Mouse (Mus musculus): ENCODE measurements at regions not wholly inside any gene's neighbourhood (a gene's known extent, or its start where the extent isn't known, plus 50 kb on each side); places are given as distances from the start of the nearest gene placed in this dataset.

DNA sequence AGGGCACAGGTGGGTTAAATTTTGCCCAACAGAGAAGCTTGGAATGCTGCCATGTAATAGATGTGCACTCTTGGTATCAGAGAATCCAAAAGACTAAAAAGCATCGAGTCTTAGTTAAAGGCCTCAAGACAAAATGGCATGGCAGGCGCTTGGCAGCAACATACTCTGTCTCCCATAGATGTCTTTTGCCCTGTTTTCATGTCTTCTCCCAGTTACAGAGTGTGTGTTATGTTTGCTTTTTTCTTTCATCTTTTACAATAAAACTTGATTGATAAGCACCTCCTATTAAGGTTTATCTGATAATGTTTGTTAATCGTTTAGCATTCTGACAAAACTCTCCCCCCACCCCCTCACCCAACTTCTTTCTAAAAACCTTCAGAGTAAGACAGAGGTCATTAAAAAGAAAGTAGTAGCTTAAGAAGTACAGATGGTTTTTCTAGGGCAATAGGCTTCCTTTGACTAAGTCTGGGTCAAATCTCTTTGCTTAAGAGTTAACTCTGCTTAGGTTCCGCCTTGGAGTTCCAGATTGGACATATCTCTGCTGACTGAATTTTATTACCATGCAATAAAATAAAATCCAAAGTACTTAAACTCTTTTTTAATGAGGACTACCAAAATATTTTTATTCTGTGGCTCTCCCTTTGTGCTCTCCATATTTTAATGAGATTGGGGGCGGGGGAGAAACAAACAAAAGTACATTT, 252.9 kb upstream of the Zeb2 start:
- Histone ChIP-seq H3K4me3 (replicated peaks; ENCODE audit: insufficient read depth, low read depth, low read length) (no peak overlapping the region), H3K27ac (ENCODE audit: insufficient read depth, low read length) (no peak overlapping the region), H3K4me1 (ENCODE audit: control insufficient read depth, insufficient read depth, low read length) (no peaks in the 10 kb centered on the region), H3K27me3 (ENCODE audit: control insufficient read depth, insufficient read depth, low read length) (no peaks in the 10 kb centered on the region)
- TF ChIP-seq POLR2A (IDR thresholded peaks at IDR 0.05; ENCODE audit: borderline replicate concordance, insufficient read depth, low read length) = no peak
- no peak for TF ChIP-seq CTCF (IDR thresholded peaks at IDR 0.05; ENCODE audit: borderline replicate concordance, insufficient read depth, low read depth, low read length)
- 76% methylated on average over 5 of the region's 5 CpGs for WGBS
- no peak for DNase-seq

DNA sequence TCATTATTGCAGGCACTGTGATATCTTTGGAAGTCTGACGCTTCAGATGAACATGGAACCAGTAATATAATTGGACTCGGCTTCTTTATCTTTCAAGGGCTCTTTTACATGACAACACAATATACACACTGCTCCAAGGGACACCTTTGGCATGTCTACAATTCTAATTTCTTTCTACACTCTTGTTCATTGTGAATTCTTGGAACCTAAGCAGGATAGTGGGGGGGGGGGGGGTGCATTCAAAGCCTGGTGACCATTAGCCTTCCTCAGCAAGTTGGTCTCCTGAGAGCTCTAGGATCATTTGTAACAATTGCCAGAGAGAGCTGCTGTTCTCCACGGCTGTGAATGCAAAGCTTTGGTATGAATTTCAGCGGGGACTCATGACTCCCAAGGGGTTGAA, 252.2 kb upstream of the Zeb2 start:
- Histone ChIP-seq H3K4me1 (ENCODE audit: control insufficient read depth, insufficient read depth, low read length) (no peaks in the 10 kb centered on the region), H3K27me3 (ENCODE audit: control insufficient read depth, insufficient read depth, low read length) (no peaks in the 10 kb centered on the region), H3K27ac (ENCODE audit: insufficient read depth, low read length) (no peak overlapping the region), H3K4me3 (replicated peaks; ENCODE audit: insufficient read depth, low read depth, low read length) (no peak overlapping the region)
- no peak for DNase-seq
- TF ChIP-seq POLR2A (IDR thresholded peaks at IDR 0.05; ENCODE audit: borderline replicate concordance, insufficient read depth, low read length) = no peak
- TF ChIP-seq CTCF (IDR thresholded peaks at IDR 0.05; ENCODE audit: borderline replicate concordance, insufficient read depth, low read depth, low read length) = no peak
- 54% methylated on average over 4 of the region's 4 CpGs for WGBS

DNA sequence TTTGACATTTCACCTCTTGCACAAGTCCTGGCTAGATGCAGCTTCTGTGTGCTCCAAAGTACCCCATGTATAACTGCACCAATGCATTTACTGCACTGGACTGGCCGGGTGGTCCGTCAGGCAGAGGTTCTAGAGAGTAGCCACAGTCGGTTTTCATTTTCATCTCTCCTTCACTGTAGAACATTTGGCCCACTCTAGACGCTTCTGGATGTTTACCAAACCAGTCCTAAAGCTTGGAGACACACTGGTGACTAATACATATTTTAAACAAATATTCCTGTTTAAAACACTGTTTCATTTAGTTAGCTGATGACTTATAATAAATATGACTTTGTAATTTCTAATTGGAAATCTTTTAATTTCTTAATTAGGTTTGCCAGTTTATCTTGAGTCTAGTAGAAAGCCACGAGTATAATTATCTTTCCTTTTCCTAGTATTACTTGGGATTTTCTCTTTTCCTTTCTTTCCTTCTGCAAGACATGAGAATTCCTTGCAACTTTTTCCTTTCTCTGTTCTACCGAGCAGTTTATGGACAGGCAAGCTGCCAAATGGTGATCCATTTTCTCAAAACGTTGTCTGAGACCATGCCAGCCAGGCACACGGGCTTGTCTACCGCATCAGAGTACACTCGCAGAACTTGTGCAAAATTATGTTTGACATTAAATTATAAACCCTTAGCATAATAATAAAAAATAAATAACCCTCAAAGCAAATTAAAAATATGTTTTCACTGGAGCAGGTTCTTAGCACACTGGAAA, 250.4 kb upstream of the Zeb2 start:
- TF ChIP-seq CTCF (IDR thresholded peaks at IDR 0.05; ENCODE audit: borderline replicate concordance, insufficient read depth, low read depth, low read length) (no peak), POLR2A (IDR thresholded peaks at IDR 0.05; ENCODE audit: borderline replicate concordance, insufficient read depth, low read length) (no peak)
- H3K27me3 ChIP-seq (ENCODE audit: control insufficient read depth, insufficient read depth, low read length) = no peaks in the 10 kb centered on the region
- H3K4me1 ChIP-seq (ENCODE audit: control insufficient read depth, insufficient read depth, low read length) = no peaks in the 10 kb centered on the region
- no peak overlapping the region for H3K4me3 ChIP-seq (replicated peaks; ENCODE audit: insufficient read depth, low read depth, low read length)
- H3K27ac ChIP-seq (ENCODE audit: insufficient read depth, low read length) = no peak overlapping the region
- WGBS = 30% methylated on average over 10 of the region's 10 CpGs
- no peak for DNase-seq

DNA sequence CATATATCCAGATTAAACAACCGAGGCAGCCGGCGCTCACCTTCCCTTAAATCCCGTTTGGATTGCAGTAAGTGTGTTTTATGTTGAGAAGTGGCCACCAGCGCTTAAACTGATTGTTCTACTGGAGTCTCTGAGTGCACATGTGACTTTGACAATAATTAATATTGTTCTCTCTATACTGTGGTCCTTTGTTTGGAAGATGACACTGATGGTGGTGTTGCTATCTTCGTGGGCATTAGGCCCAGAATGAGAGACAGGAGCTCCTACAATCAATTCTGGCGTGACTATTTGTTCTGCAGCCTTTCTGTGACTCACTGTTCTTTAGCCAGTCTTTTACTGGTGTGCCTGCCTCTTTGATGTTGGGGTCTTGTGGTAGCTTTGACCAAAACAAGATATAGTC, 240.1 kb upstream of the Zeb2 start:
- DNase-seq = peak in 1 of 2 experiments; percentile 9
- WGBS = 82% methylated on average over 7 of the region's 7 CpGs
- no peak overlapping the region for H3K4me3 ChIP-seq (replicated peaks; ENCODE audit: insufficient read depth, low read depth, low read length)
- no peaks in the 10 kb centered on the region for H3K27me3 ChIP-seq (ENCODE audit: control insufficient read depth, insufficient read depth, low read length)
- H3K27ac ChIP-seq (ENCODE audit: insufficient read depth, low read length) = no peak overlapping the region
- no peak for TF ChIP-seq POLR2A (IDR thresholded peaks at IDR 0.05; ENCODE audit: borderline replicate concordance, insufficient read depth, low read length)
- TF ChIP-seq CTCF (IDR thresholded peaks at IDR 0.05; ENCODE audit: borderline replicate concordance, insufficient read depth, low read depth, low read length) = no peak
- no peaks in the 10 kb centered on the region for H3K4me1 ChIP-seq (ENCODE audit: control insufficient read depth, insufficient read depth, low read length)

DNA sequence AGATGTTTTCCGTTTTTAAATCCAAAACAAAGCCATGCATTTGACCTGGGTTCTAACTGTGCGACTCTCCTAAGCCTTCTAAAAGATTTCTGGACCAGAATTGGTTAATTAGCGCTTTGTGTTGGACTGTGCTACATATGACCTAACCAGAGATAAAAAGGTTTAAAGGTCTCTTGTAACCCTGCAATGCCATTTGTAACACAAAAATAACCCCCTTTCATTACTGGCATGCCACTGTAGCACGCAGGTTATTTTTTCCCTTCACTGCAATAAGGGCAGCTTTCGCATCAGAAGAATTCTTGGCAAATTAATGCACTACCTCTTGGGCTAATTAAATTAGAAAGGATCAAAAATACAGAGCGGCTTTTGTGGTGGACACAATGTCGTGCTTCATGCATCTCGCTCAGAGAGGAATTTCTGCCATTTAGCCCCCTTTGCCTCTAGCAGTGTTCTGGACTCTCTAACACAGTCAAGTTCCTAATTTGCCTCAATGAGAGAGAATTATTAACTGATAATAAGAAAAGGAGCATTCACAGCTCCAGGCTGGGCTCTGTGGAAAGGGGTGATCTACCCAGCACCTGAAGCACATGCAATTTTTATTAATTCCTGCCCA, 239.5 kb upstream of the Zeb2 start:
- no peak for DNase-seq
- Histone ChIP-seq H3K4me3 (replicated peaks; ENCODE audit: insufficient read depth, low read depth, low read length) (no peak overlapping the region), H3K27ac (ENCODE audit: insufficient read depth, low read length) (no peak overlapping the region), H3K27me3 (ENCODE audit: control insufficient read depth, insufficient read depth, low read length) (no peaks in the 10 kb centered on the region), H3K4me1 (ENCODE audit: control insufficient read depth, insufficient read depth, low read length) (no peaks in the 10 kb centered on the region)
- 55% methylated on average over 8 of the region's 8 CpGs for WGBS
- no peak for TF ChIP-seq POLR2A (IDR thresholded peaks at IDR 0.05; ENCODE audit: borderline replicate concordance, insufficient read depth, low read length)
- TF ChIP-seq CTCF (IDR thresholded peaks at IDR 0.05; ENCODE audit: borderline replicate concordance, insufficient read depth, low read depth, low read length) = no peak

DNA sequence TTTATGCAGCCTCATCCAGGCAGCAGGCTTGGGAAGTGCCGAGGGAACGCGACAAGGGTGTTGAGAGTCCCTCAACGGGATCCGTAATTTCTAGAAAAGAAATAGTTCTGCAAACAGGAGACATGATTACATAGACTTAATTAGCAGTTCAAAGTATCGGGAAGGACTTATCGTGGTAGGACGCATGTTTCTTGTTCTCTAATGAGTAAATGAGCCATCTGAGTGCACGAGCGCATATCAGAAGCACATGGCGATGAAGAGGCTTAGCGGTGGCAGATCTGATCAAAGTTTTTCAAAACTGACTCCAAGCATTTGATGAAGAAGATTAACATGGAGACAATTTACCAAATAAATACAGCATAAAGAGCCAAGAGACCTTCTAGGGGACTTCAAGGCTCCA, 238.8 kb upstream of the Zeb2 start:
- TF ChIP-seq CTCF (IDR thresholded peaks at IDR 0.05; ENCODE audit: borderline replicate concordance, insufficient read depth, low read depth, low read length) (no peak), POLR2A (IDR thresholded peaks at IDR 0.05; ENCODE audit: borderline replicate concordance, insufficient read depth, low read length) (no peak)
- H3K4me1 ChIP-seq (ENCODE audit: control insufficient read depth, insufficient read depth, low read length) = no peaks in the 10 kb centered on the region
- no peaks in the 10 kb centered on the region for H3K27me3 ChIP-seq (ENCODE audit: control insufficient read depth, insufficient read depth, low read length)
- no peak for DNase-seq
- H3K27ac ChIP-seq (ENCODE audit: insufficient read depth, low read length) = no peak overlapping the region
- H3K4me3 ChIP-seq (replicated peaks; ENCODE audit: insufficient read depth, low read depth, low read length) = no peak overlapping the region
- 97% methylated on average over 12 of the region's 12 CpGs for WGBS

DNA sequence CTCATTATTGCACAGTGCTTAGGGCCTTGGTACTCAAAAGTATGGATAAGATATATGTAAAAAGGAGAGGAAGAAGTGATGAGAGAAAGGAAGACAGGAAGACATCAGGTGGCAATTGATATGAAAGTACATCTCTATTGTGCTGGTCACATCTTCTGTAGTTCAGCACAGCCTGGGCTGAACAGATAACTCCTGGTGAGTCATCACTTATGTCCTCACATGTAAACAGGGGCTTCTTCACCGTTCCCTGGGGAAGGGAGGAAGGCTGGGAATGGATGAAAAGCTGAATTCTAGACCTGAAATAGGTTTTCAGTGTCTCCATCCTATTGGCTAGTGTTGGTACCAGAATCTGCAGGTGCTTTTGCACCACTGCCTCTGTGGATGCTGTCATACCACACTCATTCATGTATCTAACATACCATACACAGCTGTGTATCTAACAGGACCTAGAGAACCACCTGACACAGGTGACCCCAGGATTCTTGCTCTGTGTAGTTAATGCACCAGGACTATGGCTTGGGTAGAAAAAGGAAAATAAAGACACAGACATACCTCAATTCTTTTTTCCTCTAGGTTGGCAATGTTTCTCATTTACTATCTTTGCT, 234.4 kb upstream of the Zeb2 start:
- DNase-seq = no peak
- H3K4me3 ChIP-seq (replicated peaks; ENCODE audit: insufficient read depth, low read depth, low read length) = no peak overlapping the region
- WGBS = 73% methylated on average over 1 of the region's 1 CpGs
- TF ChIP-seq CTCF (IDR thresholded peaks at IDR 0.05; ENCODE audit: borderline replicate concordance, insufficient read depth, low read depth, low read length) = no peak
- TF ChIP-seq POLR2A (IDR thresholded peaks at IDR 0.05; ENCODE audit: borderline replicate concordance, insufficient read depth, low read length) = no peak
- H3K27ac ChIP-seq (ENCODE audit: insufficient read depth, low read length) = no peak overlapping the region
- no peaks in the 10 kb centered on the region for H3K4me1 ChIP-seq (ENCODE audit: control insufficient read depth, insufficient read depth, low read length)
- no peaks in the 10 kb centered on the region for H3K27me3 ChIP-seq (ENCODE audit: control insufficient read depth, insufficient read depth, low read length)
